Mouse (Mus musculus): ENCODE measurements around the gene Trim29. TPM values are rescaled to one million over a fixed set of nuclear protein-coding genes. Genes with fewer than 3 reads are reported as not detected.

The Trim29 gene
- polyA plus RNA-seq (2012; rRNA removed): 0.18 and 0.44 TPM in 2 replicates

DNA sequence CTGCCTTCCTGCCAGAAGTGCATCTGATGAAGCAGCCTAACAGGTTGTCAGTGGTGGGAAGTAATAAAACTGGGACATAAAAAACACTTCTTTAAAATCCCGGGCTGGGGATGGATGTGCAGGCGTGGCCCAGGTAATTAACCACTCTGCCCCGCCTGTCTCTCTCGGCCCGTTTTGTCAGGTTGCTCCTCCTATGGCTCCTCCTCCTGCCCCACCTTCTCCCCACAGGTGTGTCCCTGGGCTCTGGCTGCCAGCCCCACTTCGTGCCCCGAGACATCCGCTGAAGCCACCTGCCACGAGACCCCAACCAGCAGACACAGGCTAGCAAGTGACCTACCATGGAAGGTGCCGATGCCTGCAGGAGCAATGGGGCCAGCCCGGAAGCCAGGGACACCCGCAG is at the start of gene Trim29:
TSS of gene Trim29 (plus strand) at position 311 of the 400 bp plus-strand sequence.
- no peak for DNase-seq
- Histone ChIP-seq H3K4me3 (replicated peaks; ENCODE audit: insufficient read depth, low read depth, low read length) (no peak within 1 kb of the TSS), H3K27ac (ENCODE audit: insufficient read depth, low read length) (no peak within 1 kb of the TSS), H3K27me3 (ENCODE audit: control insufficient read depth, insufficient read depth, low read length) (no peaks in the 10 kb centered on the region), H3K4me1 (ENCODE audit: control insufficient read depth, insufficient read depth, low read length) (no peaks in the 10 kb centered on the region)
- no peak for TF ChIP-seq POLR2A (IDR thresholded peaks at IDR 0.05; ENCODE audit: borderline replicate concordance, insufficient read depth, low read length)
- TF ChIP-seq CTCF (IDR thresholded peaks at IDR 0.05; ENCODE audit: borderline replicate concordance, insufficient read depth, low read depth, low read length): no peak
- WGBS: 81% methylated on average over 12 of the region's 12 CpGs

DNA sequence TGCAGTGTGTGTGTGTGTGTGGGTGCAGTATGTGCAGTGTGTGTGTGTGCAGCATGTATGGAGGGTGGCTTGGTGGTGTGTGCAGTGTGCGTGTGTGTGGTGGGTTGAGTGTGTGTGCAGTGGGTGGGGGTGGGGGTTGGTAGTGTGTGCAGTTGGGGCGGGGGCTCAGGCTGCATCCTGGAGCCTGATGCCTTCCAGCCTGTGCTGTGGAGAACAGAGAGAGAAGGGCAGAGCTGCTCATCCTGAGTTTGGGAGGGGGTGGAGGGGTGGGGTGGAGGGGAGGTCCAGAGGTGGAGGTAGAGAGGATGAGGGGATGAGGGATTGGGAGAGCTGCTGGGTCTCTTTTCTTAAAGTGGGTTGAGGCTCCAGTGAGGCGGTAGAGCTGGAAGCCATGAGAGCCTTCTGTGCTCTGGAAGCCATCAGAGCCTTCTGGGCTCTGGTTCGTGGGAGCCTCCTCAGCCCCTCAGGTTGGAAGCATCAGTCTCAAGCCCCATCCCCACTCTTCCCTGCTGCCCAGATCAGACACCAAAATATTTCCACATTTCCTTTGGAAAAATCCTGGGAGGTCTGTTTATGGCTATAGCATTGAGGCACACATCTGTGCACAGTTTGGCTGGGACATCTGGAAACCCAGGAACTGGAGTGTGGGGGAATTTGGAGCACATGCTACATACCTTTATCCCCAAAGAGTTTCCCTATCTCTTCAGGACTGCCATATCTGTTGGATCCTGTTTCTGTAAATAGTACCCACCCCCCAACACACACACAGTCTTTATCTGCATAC is 49.3 kb upstream of the Trim29 start:
- 70% methylated on average over 4 of the region's 4 CpGs for WGBS
- no peak for DNase-seq

DNA sequence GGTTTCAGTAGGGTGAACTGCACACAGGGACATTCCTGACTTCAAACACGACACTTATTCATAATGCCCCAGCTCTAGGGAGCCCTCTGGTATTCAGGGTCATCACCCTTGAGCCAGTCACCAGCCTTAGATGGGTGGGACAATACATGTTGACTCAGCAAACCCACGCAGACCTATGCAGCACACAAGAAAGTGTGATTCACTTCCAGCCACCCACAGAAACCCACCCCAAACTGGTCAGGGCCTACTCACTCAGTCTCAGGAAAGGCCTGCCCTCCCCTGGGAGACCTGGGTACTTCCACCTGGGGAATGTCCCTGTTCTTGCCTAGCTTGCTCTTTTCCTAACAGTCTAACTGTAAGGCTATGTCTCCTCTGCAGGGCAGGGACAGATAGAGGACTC is 48.7 kb upstream of the Trim29 start:
- DNase-seq: no peak

More for the DNA sequence above, 49.3 kb upstream of the Trim29 start:
- H3K4me3 ChIP-seq (replicated peaks; ENCODE audit: insufficient read depth, low read depth, low read length): no peak overlapping the region
- TF ChIP-seq POLR2A (IDR thresholded peaks at IDR 0.05; ENCODE audit: borderline replicate concordance, insufficient read depth, low read length) (no peak), CTCF (IDR thresholded peaks at IDR 0.05; ENCODE audit: borderline replicate concordance, insufficient read depth, low read depth, low read length) (no peak)
- H3K27ac ChIP-seq (ENCODE audit: insufficient read depth, low read length): no peak overlapping the region
- H3K4me1 ChIP-seq (ENCODE audit: control insufficient read depth, insufficient read depth, low read length): no peaks in the 10 kb centered on the region
- H3K27me3 ChIP-seq (ENCODE audit: control insufficient read depth, insufficient read depth, low read length): no peaks in the 10 kb centered on the region

DNA sequence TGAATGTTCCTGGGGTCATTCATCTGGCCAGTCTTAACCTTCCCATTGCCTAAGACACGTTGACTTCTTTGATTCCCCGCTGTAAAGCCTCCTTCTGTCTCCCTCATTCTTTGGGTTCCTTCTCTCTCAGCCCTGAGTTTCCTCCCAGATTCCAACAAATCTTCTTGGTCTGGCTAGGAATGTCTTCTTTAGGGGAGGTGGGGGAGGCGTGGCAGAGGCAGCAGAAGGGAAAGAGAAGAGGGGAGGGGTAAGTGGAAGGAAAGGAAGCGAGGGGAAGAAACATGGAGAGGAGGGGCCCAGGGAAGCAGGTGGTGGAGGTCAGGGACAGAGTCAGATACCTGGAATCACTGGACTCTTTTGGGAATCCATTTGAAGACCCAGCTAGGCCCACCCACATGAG is 48.3 kb upstream of the Trim29 start:
- Histone ChIP-seq H3K27me3 (ENCODE audit: control insufficient read depth, insufficient read depth, low read length) (no peaks in the 10 kb centered on the region), H3K27ac (ENCODE audit: insufficient read depth, low read length) (no peak overlapping the region), H3K4me1 (ENCODE audit: control insufficient read depth, insufficient read depth, low read length) (no peaks in the 10 kb centered on the region), H3K4me3 (replicated peaks; ENCODE audit: insufficient read depth, low read depth, low read length) (no peak overlapping the region)
- DNase-seq: no peak
- 74% methylated on average over 4 of the region's 4 CpGs for WGBS
- TF ChIP-seq CTCF (IDR thresholded peaks at IDR 0.05; ENCODE audit: borderline replicate concordance, insufficient read depth, low read depth, low read length): no peak
- TF ChIP-seq POLR2A (IDR thresholded peaks at IDR 0.05; ENCODE audit: borderline replicate concordance, insufficient read depth, low read length): no peak

More for the DNA sequence above, 48.7 kb upstream of the Trim29 start:
- no peaks in the 10 kb centered on the region for H3K4me1 ChIP-seq (ENCODE audit: control insufficient read depth, insufficient read depth, low read length)
- H3K4me3 ChIP-seq (replicated peaks; ENCODE audit: insufficient read depth, low read depth, low read length): no peak overlapping the region
- no peaks in the 10 kb centered on the region for H3K27me3 ChIP-seq (ENCODE audit: control insufficient read depth, insufficient read depth, low read length)
- TF ChIP-seq CTCF (IDR thresholded peaks at IDR 0.05; ENCODE audit: borderline replicate concordance, insufficient read depth, low read depth, low read length) (no peak), POLR2A (IDR thresholded peaks at IDR 0.05; ENCODE audit: borderline replicate concordance, insufficient read depth, low read length) (no peak)
- WGBS: 63% methylated on average over 2 of the region's 2 CpGs
- no peak overlapping the region for H3K27ac ChIP-seq (ENCODE audit: insufficient read depth, low read length)

DNA sequence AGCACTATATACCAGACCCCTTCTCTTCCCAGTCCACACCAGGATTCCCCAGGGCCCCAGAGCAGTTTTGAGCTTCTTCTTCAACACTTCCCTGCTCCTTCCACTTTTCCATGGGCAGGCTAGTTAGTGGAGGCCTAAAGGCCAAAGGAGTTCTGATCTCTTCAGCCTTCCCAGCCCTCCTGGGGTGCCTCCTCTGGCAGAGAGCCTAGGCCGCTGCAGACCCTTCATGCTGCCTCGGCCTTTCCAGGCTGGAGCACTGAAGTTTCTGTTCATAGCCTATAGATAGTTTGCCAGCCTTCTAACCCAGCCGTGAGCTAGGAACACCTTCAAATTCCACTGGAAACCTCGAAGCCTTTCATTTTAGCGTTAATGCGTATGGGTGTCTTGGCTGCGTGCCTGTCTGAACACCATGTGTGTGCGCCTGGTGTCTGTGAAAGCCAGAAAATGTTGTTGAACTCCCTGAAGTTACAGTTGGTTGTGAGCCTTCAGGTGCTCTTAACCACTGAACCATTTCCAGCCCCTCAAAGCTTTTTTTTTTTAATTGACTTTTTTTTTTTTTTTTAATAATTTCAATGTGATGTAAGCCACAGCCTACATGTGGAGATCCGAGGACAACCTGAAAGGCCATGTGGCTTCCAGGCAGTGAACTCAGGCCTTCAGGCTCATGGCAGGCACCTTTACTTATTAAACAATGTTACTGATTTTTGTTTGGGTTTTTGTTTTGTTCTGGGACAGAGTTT is 47.7 kb upstream of the Trim29 start:
- WGBS: 50% methylated on average over 9 of the region's 9 CpGs
- no peaks in the 10 kb centered on the region for H3K4me1 ChIP-seq (ENCODE audit: control insufficient read depth, insufficient read depth, low read length)
- TF ChIP-seq POLR2A (IDR thresholded peaks at IDR 0.05; ENCODE audit: borderline replicate concordance, insufficient read depth, low read length) (no peak), CTCF (IDR thresholded peaks at IDR 0.05; ENCODE audit: borderline replicate concordance, insufficient read depth, low read depth, low read length) (no peak)

DNA sequence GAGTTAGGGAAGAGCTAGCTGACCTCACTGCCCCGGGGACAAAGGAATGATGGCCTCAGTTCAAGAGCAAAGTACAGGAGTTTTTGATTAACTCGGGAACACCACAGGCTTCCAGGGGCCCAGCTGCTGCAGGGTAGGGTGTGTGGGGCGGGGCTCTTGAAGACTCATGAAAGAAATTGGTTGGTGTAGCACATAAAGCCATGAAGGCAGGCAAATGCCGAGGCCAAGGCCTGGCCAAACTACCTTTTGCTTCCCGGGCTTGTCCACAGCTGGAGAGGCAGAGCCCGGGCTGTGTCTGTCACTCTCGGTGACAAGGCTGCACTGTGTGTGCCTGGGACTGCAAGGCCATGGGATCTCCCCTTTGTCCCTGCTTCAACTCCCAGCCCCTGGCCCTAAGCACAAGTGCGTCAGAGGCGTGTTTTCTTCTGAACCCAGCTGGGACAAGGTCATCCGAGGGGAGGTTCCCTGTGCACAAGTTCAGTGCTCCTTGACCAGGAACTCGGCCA is 46.6 kb upstream of the Trim29 start:
- no peak for TF ChIP-seq CTCF (IDR thresholded peaks at IDR 0.05; ENCODE audit: borderline replicate concordance, insufficient read depth, low read depth, low read length)
- TF ChIP-seq POLR2A (IDR thresholded peaks at IDR 0.05; ENCODE audit: borderline replicate concordance, insufficient read depth, low read length): no peak
- DNase-seq: no peak
- Histone ChIP-seq H3K27me3 (ENCODE audit: control insufficient read depth, insufficient read depth, low read length) (no peaks in the 10 kb centered on the region), H3K27ac (ENCODE audit: insufficient read depth, low read length) (no peak overlapping the region), H3K4me1 (ENCODE audit: control insufficient read depth, insufficient read depth, low read length) (no peaks in the 10 kb centered on the region), H3K4me3 (replicated peaks; ENCODE audit: insufficient read depth, low read depth, low read length) (no peak overlapping the region)
- 39% methylated on average over 11 of the region's 11 CpGs for WGBS

More for the DNA sequence above, 47.7 kb upstream of the Trim29 start:
- Histone ChIP-seq H3K27me3 (ENCODE audit: control insufficient read depth, insufficient read depth, low read length) (no peaks in the 10 kb centered on the region), H3K27ac (ENCODE audit: insufficient read depth, low read length) (no peak overlapping the region), H3K4me3 (replicated peaks; ENCODE audit: insufficient read depth, low read depth, low read length) (no peak overlapping the region)
- no peak for DNase-seq

DNA sequence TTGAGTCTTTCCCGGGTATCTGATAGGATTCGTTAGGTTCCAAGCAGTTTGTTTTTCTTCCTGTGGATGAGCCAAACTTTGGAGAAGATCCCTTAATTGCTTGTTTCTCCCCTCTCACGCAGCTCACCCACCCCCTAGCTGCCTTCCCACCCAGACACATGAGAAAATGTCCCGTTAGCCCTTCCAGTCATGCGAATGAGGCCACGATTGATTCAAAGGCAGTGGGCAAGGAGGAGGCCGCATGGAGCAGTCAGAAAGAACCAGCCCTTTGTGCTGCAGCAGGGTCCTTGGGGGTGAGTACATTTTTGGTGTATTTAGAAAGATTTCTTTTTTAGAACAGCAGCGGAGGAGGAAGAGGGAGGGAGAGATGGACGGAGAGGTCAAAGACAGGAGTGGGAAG is 45.5 kb upstream of the Trim29 start:
- H3K27ac ChIP-seq (ENCODE audit: insufficient read depth, low read length): no peak overlapping the region
- no peak overlapping the region for H3K4me3 ChIP-seq (replicated peaks; ENCODE audit: insufficient read depth, low read depth, low read length)
- WGBS: 61% methylated on average over 9 of the region's 9 CpGs
- H3K27me3 ChIP-seq (ENCODE audit: control insufficient read depth, insufficient read depth, low read length): no peaks in the 10 kb centered on the region
- no peak for DNase-seq
- no peak for TF ChIP-seq POLR2A (IDR thresholded peaks at IDR 0.05; ENCODE audit: borderline replicate concordance, insufficient read depth, low read length)
- TF ChIP-seq CTCF (IDR thresholded peaks at IDR 0.05; ENCODE audit: borderline replicate concordance, insufficient read depth, low read depth, low read length): no peak
- H3K4me1 ChIP-seq (ENCODE audit: control insufficient read depth, insufficient read depth, low read length): no peaks in the 10 kb centered on the region
